Mouse (Mus musculus) cerebellum, postnatal 10 days (tissue): ENCODE results near the gene Tbc1d10c.
A peak's percentile ranks its signal among the peaks of the same experiment; 100 is the strongest.

ENCODE experiments used
- DNase-seq, 2 experiments: peaks; one replicate each; pipeline ENCODE4 v3.0.0; 2021; ENCODE audit warnings: mixed read lengths in 2 of 2

The Tbc1d10c gene

DNA sequence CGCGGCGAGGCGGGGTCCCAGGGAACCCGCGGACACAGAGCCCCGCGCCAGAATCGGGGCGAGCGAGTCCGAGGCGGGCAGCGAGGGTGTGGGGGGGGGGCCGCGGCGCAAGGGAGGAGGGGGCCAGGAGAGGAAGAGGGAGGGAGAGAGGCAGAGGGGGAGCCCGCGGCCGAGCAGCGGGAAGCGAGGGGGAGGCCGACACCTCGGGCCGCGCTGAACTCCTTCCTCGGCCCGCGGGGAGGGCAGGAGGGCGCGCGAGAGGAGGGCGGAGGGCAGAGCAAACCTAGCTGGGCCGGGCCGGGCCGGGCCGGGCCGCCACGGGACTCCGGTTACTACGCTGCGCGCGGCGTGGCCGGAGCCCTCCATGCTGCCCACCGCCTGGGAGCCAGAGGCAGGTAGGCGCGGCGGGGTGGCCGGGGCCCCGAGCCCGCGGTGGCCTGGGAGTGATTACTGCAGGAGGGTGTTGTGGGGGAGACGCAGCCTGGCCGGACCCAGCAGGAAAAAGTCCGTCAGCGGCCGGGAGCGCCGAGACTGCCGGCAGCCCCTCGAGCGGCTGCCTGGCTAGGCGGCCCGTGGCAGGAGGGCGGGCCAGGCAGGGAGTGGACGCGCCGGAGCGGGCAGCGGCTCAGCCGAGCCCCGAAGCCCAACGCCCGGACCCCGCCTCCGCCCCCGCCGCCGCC, 23.8 kb upstream of the Tbc1d10c start:
- DNase-seq = peak; percentile 34 to 44

GRCm38 (mm10) chr19:4214071-4214770, 23.1 kb upstream of the Tbc1d10c start, which contains the start of the genes Clcf1 and AC109138.7:
Clcf1 (plus strand) TSS chr19:4214238.
AC109138.7 (plus strand) TSS chr19:4214357.
- peak; percentile 47 to 50 for DNase-seq

- DNase-seq = no peak
These were observed 22.5 kb upstream of the Tbc1d10c start for GRCm38 (mm10) chr19:4213524-4213974.

- DNase-seq = no peak
These were observed 21.0 kb upstream of the Tbc1d10c start for GRCm38 (mm10) chr19:4211891-4212588.

GRCm38 (mm10) chr19:4208563-4208962, 17.5 kb upstream of the Tbc1d10c start:
- DNase-seq = no peak

GRCm38 (mm10) chr19:4206971-4207370, 15.9 kb upstream of the Tbc1d10c start:
- peak; percentile 83 for DNase-seq

GRCm38 (mm10) chr19:4204889-4205288, 13.8 kb upstream of the Tbc1d10c start:
- no peak for DNase-seq

DNA sequence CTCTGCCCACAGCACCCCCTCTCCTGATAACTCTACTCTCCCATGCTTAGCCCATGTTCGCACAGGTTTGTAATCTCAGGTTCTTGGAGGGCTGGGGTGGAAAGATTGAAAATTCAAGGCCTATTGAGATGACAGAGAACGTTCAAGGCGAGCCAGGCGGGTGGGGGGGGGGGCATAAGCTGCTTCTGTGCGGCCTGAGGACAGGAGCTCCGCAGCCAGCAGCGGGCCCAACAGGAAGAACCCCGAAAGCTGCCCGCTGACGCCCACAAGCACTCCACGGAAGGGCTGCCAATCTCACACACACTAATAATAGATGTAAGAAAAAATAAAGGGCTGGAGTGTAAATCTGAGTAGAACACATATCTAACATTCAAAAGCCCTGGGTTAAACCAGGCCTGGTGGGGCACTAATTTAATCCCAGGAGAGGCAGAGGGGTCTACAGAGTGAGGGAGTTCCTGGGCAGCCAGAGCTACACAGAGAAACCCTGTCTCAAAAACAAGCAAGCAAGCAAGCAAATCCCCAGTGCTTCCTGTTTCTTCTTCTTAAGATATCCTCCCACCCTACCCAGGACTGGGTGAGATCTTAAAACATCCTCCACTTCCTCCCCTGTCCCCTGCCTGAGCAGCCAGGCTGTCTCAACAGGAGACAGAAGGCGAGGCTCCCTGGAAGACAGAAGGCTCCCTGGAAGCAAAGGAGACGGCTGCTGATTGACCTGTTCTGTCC, 12.7 kb upstream of the Tbc1d10c start:
- DNase-seq = no peak

- no peak for DNase-seq
These were observed 12.1 kb upstream of the Tbc1d10c start for GRCm38 (mm10) chr19:4203148-4203547.

GRCm38 (mm10) chr19:4202149-4202548, 11.1 kb upstream of the Tbc1d10c start:
- no peak for DNase-seq

- DNase-seq = peak; percentile 98 to 99
These were observed 10.3 kb upstream of the Tbc1d10c start, which contains the start of gene Rad9a for GRCm38 (mm10) chr19:4201291-4201909. Rad9a (minus strand) TSS chr19:4201662.

GRCm38 (mm10) chr19:4197180-4197579, 6.1 kb upstream of the Tbc1d10c start:
- no peak for DNase-seq

DNA sequence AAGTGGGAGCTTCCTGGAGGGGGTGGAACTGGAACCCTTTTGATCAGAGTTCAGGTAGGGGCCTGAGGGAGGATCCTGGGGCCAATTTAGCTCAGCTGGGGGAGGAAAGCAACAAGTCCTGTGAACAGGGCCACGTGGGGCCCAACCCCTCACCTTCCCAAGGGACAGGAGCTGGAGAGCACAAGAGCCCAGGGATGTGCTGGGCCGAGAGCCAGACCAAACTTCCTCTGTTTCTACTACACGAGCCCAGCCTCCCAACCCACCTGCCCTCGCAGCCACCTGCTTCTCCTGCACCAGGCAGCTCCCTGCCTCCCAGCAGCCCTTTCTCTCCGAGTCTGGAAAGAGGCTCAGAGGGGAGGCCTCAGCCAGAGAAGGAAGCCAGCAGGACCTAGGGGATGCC, 5.5 kb upstream of the Tbc1d10c start:
- peak in 1 of 2 experiments; percentile 47 for DNase-seq

DNA sequence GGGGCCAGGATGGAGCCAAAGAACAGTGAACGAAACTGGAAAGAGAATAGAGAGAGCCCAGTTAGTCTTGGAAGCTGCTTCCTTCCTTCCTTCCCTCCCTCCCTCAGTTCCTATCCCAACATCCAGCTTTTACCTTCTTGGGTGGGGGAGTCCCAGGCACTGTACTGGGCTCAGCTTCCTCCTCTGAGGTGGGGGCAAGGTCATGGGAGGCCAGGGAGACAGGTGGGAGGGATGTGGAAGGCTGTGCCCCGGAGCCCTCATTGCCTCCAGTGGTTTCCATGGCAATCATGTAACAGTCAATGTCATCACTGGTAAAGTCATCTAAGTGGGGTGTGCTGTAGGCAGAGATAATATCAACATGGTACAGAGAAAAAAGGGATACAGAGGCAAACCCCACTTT, 5.0 kb upstream of the Tbc1d10c start:
- DNase-seq = no peak

DNA sequence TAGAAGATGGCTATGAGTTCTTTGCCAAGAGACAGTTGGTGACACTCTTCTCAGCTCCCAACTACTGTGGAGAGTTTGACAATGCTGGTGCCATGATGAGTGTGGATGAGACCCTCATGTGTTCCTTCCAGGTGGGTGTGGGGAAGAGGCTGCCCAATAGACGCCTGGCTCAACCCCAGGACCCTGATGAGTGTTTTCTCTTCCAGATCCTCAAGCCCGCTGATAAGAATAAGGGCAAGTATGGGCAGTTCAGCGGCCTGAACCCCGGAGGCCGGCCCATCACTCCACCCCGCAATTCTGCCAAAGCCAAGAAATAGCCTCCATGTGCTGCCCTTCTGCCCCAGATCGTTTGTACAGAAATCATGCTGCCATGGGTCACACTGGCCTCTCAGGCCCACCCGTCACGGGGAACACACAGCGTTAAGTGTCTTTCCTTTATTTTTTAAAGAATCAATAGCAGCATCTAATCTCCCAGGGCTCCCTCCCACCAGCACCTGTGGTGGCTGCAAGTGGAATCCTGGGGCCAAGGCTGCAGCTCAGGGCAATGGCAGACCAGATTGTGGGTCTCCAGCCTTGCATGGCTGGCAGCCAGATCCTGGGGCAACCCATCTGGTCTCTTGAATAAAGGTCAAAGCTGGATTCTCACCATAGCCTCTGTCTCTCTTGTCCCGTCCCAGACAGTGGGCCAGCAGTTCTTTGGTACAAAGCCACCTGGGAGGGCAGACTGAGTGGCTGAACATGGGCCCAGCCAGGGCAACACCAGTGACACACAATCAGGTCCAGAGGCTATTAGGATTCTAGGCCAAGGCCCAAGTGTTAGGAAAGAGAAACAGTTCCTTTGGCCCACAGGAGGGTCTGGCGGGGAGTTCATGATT, 3.9 kb upstream of the Tbc1d10c start:
- DNase-seq = peak; percentile 98

- DNase-seq = peak in 1 of 2 experiments; percentile 47
These were observed 3.1 kb upstream of the Tbc1d10c start for GRCm38 (mm10) chr19:4194021-4194724.

- peak in 1 of 2 experiments; percentile 44 for DNase-seq
These were observed 2.0 kb upstream of the Tbc1d10c start for GRCm38 (mm10) chr19:4193129-4193528.

- peak in 1 of 2 experiments; percentile 39 for DNase-seq
These were observed 1.3 kb upstream of the Tbc1d10c start for GRCm38 (mm10) chr19:4192251-4192985.

DNA sequence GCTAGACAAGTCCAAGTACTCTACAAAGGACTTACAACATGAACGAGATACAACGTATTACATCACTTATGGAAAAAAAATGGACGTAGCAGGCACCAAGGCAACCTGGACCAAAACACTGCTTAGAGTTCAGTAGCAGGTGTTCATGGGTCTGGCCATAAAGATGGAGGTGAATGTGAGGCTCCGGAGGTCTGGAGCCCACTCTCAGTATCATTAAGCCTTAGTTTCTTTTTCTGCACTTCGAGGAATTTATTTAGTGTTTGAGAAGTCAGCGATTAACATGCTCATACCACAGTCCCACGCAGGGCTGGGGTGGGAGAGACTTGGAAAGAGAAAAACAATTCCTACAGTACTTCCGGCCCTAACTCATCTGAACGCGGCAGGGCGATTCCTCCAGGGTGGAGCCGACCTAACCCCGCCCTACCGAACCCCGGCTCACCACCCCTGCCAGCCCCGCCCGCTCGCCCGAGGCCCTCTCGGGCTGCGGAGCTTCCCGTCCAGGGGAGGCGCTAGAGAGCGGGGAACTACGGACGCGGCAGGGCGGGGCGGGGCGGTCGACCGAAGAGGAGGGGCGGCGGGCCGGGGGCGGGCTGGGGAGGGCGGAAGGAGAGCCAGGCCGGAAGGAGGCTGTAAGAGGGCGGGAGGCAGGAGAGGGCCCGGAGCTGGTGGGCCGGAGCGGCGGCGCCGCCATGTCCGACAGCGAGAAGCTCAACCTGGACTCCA, 605 bp upstream of the Tbc1d10c start, which contains the start of gene Ppp1ca:
Gene Ppp1ca, plus strand, starts transcription at position 538 of the 723 bp plus-strand sequence.
- DNase-seq = peak; percentile 99
